Mouse (Mus musculus) ES-Bruce4 (cell line): ENCODE data around the gene Hddc3.

Experiments used
- CTCF ChIP-seq: IDR thresholded peaks from one replicate; pipeline ENCODE4 v1.8.1; 2011; ENCODE audit warnings: low read depth, low read length
- EP300 ChIP-seq: IDR thresholded peaks from 2 replicates; pipeline ENCODE4 v1.6.1; 2011; ENCODE audit warnings: low read depth, low read length; ENCODE audit not compliant: insufficient read depth
- POLR2A ChIP-seq: IDR thresholded peaks from one replicate; pipeline ENCODE4 v1.8.1; 2011; ENCODE audit warnings: low read length; ENCODE audit not compliant: insufficient read depth

GRCm38 (mm10) chr7:80367232-80367631 lies 24.3 kb downstream of the Hddc3 start:
- TF ChIP-seq POLR2A (no peak), CTCF (no peak), EP300 (no peak)
